Mouse (Mus musculus): ENCODE data around the gene Decr2.
A peak's percentile ranks its signal among the peaks of the same experiment; 100 is the strongest.

Gene Decr2

DNA sequence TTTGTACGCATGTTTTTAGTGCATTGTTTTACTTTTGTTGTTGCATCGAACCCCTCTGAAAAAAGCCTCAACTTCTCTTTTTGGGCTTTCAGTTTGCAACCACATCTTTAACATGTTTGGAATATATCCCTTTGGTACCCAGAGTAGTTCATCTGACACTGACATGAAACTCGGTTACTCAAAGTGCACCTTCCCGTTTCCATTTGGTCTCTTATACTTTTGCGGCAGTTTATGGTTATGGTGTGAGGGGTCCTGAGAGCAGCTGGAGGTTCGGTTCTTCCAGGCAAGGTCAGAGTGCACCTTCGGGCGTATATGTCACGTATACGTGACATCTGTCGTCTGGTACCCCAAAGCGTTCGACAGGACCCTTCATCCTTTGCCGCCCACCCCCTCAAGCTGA, 22.6 kb upstream of the Decr2 start:
- DNase-seq = no peak

- no peak for DNase-seq
Measured at GRCm38 (mm10) chr17:26111722-26112121, 21.6 kb upstream of the Decr2 start.

GRCm38 (mm10) chr17:26111024-26111423, 20.9 kb upstream of the Decr2 start:
- no peak for DNase-seq

- DNase-seq = no peak
Measured at GRCm38 (mm10) chr17:26110156-26110555, 20.0 kb upstream of the Decr2 start.

GRCm38 (mm10) chr17:26105619-26106018, 15.5 kb upstream of the Decr2 start:
- no peak for DNase-seq

GRCm38 (mm10) chr17:26101478-26101877, 11.3 kb upstream of the Decr2 start:
- no peak for DNase-seq

DNA sequence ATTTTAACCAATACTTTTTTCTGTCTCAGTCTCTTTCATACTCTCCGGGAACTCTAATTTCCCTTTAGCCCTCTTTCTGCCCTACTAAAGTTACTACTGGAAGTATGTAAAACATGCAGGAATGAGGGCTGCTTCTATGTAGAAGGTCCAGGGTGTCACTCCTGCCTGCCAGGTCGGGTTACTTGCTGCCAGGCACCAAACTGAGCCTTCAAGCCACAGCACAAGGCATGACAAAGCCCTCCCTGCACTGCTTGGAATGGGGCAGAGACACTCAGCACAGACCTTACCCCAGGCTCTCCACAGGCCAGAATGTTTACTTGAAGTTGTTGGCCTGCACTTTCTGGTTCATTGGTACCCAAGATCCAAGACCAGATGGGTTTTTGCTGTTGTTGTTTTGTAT, 10.0 kb upstream of the Decr2 start:
- no peak for DNase-seq

- DNase-seq = peak; percentile 48 to 51
Measured at GRCm38 (mm10) chr17:26099316-26099715, 9.2 kb upstream of the Decr2 start.

DNA sequence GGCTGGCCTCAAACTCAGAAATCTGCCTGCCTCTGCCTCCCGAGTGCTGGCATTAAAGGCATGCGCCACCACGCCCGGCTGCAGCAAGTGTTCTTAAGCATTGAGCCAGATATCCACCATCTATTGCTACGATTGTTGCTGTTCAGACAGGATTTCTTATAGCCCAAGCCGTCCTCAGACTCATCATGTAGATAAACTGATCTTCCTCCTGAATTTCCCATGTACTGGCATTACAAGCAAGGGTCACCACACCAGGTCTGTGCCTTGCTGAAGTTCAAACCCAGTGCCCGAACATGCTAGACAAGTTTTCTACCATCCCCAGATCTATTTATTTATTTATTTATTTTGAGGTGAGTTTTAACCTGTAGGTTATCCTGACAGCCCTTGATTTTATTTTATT, 8.3 kb upstream of the Decr2 start:
- DNase-seq = no peak

GRCm38 (mm10) chr17:26095121-26095740, 5.1 kb upstream of the Decr2 start, which contains the start of gene Nme4:
Nme4 (minus strand) TSS chr17:26095602.
- DNase-seq = peak; percentile 62 to 64

DNA sequence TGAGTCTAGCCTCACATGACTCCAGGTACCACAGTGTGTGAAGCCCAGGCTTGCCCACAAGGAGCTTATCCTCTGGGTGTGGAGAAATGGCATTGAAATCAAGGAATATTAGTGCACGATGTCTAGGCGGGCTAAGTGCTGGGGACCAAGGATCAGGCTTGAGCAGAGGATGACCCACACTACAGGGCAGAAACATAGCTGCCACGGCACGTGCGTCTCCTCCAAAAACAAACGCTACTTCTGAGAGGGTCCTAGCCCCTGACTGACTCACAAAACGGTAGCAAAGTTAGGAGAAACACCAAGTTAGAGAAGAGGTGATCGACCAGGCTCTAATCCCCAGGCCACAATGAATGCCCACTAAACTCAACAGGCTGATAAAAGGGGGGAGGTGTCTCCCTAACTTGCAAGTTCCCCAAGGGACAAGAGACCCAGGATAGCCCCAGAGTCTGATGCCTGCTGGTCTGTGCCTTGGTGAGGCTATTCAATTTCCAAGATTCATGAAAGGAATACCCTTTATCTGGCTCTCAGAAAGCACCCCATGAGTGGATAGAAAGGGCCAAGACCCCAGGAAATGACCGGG, 4.5 kb upstream of the Decr2 start:
- no peak for DNase-seq

DNA sequence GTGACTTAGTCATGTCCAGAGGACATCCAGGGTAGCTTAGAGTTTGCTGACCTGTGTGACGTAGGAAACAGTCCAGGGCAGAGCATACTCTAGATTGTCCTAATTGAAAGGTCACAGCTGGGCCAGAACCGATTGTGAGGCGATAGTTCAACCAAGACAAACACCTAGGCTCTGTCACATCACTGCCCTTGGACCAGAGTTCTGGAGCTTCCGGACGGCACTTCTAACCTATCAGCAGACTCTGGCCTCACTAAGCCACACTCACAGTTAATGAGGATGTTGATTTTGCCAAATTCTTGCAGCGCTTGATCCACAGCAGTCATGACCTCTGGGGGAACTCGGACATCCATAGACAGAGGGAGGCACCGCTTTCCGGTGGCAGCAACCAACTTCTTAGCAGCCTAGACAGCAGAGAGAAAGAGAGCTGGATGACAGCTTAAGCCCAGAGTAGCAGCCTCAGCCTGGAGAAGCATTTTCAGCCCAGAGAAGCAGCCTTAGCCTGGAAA, 3.0 kb downstream of the Decr2 start:
- DNase-seq = no peak

GRCm38 (mm10) chr17:26080867-26081266, 9.3 kb downstream of the Decr2 start:
- DNase-seq = no peak

- DNase-seq = no peak
Measured at GRCm38 (mm10) chr17:26078851-26079250, 11.3 kb downstream of the Decr2 start.

DNA sequence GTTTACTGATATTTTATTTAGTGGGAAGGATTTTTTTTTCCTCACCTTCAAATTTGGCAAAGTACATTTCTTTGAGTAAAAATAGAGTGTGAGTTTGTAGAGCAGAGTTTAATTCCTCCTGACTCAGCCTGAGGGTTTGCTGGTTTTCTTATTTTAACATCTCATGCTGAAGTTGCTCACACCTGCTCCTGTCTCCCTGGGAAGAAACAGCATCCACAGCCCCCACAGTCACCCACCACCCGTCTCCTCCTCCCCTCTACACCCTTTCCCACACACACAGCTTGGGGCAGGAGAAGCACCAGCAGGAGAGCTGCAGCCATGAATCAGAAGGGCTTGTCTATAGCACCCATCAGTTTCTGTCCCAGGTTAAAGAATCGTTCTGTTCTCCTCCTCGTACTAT, 14.9 kb downstream of the Decr2 start:
- no peak for DNase-seq

GRCm38 (mm10) chr17:26070136-26070535, 20.0 kb downstream of the Decr2 start:
- no peak for DNase-seq

- DNase-seq = peak; percentile 81 to 84
Measured at GRCm38 (mm10) chr17:26068831-26069739, 21.1 kb downstream of the Decr2 start, which contains the start of gene Rab11fip3. Rab11fip3 (minus strand) TSS chr17:26069555.

GRCm38 (mm10) chr17:26068024-26068830, 21.9 kb downstream of the Decr2 start:
- DNase-seq = peak; percentile 20 to 28

DNA sequence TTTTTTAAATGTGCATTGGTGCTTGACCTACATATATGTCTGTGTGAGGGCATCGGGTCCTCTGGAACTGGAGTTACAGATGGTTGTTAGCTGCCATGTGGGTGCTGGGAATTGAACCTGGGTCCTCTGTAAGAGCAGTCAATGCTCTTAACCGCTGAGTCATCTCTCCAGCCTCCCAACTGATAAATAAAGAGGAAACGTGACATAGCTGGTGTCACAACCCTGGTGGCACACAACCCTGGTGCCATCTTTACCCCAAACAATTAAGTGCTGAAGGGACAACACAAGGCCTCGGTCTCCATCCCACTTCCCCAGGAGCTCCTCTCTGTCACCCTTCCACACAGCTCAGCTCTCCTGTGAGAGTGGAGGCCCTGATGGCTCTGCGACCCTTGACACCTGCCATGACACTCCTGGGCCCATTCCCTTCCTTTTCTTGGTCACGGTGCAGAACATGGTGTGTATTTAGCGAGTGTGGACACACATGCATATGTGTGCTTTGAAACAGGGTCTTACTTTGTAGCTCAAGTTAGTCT, 23.6 kb downstream of the Decr2 start:
- DNase-seq = no peak

DNA sequence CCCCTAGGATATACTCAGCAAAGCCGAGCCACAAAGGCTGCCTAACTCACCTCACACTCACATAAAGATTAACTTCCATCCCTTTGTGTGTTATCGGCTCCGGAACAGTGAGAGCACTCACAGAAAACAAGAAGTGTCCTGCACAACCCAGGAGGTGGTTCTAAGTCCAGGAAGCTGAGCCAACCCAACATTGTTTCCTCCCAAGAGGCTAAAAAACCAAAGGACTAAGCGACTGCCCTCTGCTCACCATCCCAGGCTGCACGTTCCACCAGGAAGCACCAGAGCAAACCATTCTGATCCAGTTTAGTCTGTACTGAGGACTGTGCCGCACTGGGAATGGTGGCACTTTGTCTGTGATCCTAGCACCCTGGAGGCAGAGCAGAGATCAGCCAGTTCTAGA, 25.2 kb downstream of the Decr2 start:
- no peak for DNase-seq

DNA sequence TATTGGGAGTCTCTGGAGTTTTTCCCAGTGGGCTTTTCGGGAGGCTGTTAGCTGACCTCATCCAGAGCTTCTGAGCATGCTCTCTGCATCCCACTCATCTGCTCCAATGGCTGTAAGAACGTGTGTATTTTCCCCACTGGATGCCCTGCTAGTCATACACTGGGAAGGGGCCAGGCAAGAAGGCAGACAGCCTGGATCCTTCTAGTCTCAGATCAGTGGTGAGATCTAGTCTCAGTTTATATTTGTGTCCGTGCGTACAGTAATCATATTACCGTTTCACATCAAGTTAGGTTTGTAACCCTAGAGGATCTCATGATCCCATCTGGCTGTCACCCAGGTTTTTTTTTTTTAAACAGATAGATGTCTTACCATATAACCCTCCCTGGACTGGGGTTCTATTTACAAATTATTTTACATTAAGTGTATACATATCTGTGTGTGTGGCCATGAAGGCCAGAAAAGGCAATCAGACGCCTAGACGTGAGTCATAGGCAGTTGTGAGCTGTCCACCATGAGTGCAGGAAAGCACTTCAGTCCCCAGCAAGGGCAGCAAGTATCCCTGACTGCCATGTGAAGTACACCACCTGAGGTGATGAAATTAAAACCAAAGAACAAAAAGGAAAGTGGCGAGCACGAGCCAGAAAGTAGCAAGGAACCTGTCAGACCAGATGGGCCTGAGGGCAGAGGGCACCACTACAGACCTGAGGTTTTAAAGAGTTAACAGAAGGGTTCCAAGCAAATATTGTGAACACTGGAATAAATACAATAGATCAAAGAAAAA, 32.2 kb downstream of the Decr2 start:
- DNase-seq = no peak

DNA sequence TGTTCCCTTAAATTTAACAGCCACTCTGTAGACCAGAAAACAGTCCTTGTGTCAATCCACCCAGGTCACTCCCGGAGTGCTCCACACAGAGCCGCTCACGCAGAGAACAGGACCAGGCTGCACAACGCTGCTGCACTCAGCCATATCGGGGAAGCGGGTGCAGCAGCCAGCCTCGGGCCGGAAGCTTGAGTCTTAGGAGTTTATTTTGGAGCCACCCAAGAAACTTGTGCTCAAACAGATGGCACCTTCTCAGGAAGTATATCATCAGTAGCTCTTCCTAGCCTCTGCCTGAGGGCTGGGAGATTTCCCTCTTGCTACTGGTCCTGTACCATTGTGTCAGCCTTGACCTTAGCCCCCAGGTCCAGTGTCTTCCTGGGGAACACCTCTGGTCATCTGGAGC, 32.9 kb downstream of the Decr2 start:
- DNase-seq = no peak

All from B cell, adult 2 months (primary cell).